Mouse (Mus musculus) heart, adult 2 months (tissue): ENCODE data around the gene Nck1. TPM values are rescaled to one million over a fixed set of nuclear protein-coding genes. Genes with fewer than 3 reads are reported as not detected.

Experiments used
- DNase-seq, 2 experiments: peaks; one replicate each; pipeline ENCODE4 v3.0.0; 2021
- H3K27ac ChIP-seq: fragments of 200-600 bp; 2 replicates; pipeline ENCODE4 v1.8.1; 2022
- H3K27me3 ChIP-seq: fragments of 200-500 bp; 2 replicates; pipeline ENCODE4 v1.6.1; 2012; ENCODE audit warnings: mild to moderate bottlenecking, low read length, inconsistent platforms, mixed read lengths; ENCODE audit not compliant: control insufficient read depth, insufficient read depth
- H3K36me3 ChIP-seq: fragments of 200-500 bp; 2 replicates; pipeline ENCODE4 v1.6.1; 2012; ENCODE audit warnings: low read length, inconsistent platforms; ENCODE audit not compliant: control insufficient read depth, insufficient read depth
- H3K4me1 ChIP-seq: fragments of 200-500 bp; 2 replicates; pipeline ENCODE4 v1.6.1; 2011; ENCODE audit warnings: low read length; ENCODE audit not compliant: control insufficient read depth, insufficient read depth
- H3K4me3 ChIP-seq: fragments of 200-600 bp; 2 replicates; pipeline ENCODE4 v1.8.1; 2022
- H3K79me2 ChIP-seq: fragments of 200-500 bp; replicated peaks from 2 replicates; pipeline ENCODE4 v1.6.1; 2012; ENCODE audit warnings: mild to moderate bottlenecking, inconsistent platforms, low read length, moderate library complexity, mixed read lengths; ENCODE audit not compliant: control insufficient read depth, insufficient read depth
- H3K9ac ChIP-seq: fragments of 200-500 bp; 2 replicates; pipeline ENCODE4 v1.6.1; 2012; ENCODE audit warnings: low read depth, mild to moderate bottlenecking, control low read depth, inconsistent platforms, low read length, mixed read lengths
- CTCF ChIP-seq: fragments of 200-600 bp; IDR thresholded peaks from 2 replicates; pipeline ENCODE4 v1.8.1; 2022; ENCODE audit warnings: antibody characterized with exemption, mild to moderate bottlenecking, moderate library complexity
- EP300 ChIP-seq: fragments of 200-500 bp; IDR thresholded peaks from 2 replicates; pipeline ENCODE4 v1.6.1; 2011; ENCODE audit warnings: low read depth, low read length, control low read depth; ENCODE audit not compliant: insufficient read depth
- POLR2A ChIP-seq: fragments of 200-500 bp; IDR thresholded peaks from 2 replicates; pipeline ENCODE4 v1.6.1; 2011; ENCODE audit warnings: mild to moderate bottlenecking, low read depth, low read length, control low read depth; ENCODE audit not compliant: insufficient read depth
- WGBS: fragments of 180-500 bp; shearing (Covaris S2); methylation state at CpG from one replicate; pipeline ENCODE4 v1.1.7; 2018; 5-methylcytosine and 5-hydroxymethylcytosine counted together
- intact Hi-C: fragments of 180-260 bp; cut with DNase I; formaldehyde crosslinking; loops from one replicate; pipeline ENCODE4 v1.15.1; 2025
- long read RNA-seq: library from polyadenylated mRNA; stranded (forward); transcript quantifications from one replicate; pipeline ENCODE4 v2.0.0, GENCODE M21; 2021
- polyA plus RNA-seq: library from polyadenylated mRNA; depleted of rRNA; stranded (reverse); fragments of >200 nt; gene quantifications from 2 replicates; pipeline ENCODE4 v1.2.3, GENCODE M21; 2012; rRNA removed
- total RNA-seq, 2 experiments: library from RNA; stranded (reverse); gene quantifications; 2 replicates each; pipeline ENCODE4 v1.2.3; 2021

The Nck1 gene
- 10 to 100 TPM; 41.7 to 47.5 TPM for total RNA-seq
- polyA plus RNA-seq: 7.0 and 19.6 TPM in 2 replicates
- long read RNA-seq, full-length matches to known transcripts: 11 of 16 reads
- long read RNA-seq, partial matches to known transcripts: 2 of 16 reads
- long read RNA-seq, other reads (novel, unspliced or antisense): 3 of 16 reads

DNA sequence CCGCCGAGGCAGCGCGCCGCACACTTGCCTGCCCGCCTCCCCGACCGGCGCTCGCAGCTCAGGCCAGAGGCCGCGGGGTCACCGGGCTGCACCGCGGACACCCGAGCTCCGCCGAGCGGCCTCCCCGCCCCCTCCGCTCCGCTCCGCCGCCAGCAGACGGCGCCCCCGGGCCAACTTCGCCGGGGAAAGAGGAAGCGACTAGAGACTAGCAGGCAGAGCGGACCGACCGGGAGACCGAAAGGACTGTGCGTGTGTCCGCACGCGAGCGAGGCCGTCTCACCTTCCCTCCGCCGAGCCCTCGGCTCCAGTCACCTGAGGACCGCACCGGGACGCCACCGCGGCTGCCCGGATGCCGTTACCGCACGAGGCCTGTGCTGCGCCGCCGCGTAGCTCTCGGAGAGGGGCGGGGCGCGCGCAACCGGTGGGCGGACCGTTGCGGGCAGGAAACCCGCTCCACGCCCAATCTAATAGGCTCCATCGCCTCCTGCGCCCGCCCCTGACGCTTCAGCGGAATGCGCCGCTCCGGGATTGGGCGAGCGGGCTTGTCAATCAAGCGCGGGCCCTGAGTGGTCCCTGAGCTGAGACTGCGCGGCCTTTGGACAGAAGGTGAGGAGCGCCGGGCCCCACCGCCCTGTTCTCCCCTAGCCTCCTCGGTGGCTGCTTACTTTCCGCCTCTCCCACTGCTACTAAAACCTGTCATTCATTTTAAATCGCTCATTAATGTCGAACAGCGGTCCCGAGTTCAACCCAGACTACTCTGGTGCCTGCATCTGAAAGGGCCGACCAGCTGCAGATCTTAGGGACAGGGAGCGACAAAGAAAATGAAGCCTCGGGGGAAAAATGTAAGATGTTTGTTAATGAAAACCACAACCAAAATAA, at the start of gene Nck1:
Nck1 (minus strand) TSS at position 420 of the 879 bp plus-strand sequence.
- H3K79me2 ChIP-seq: 0 out of 2 replicates have a peak, but pooled peaks cover 3% of the 10 kb centered on the region
- peak within 1 kb of the TSS; percentile 96 for H3K27ac ChIP-seq
- peak; percentile 99 to 100 for DNase-seq
- TF ChIP-seq EP300 (0 out of 2 replicates have a peak, but pooled peaks have one; percentile 51), CTCF (peak; percentile 91), POLR2A (peak; percentile 82)
- no peaks in the 10 kb centered on the region; the same call in 1 of the 2 replicates for H3K4me1 ChIP-seq
- under 1% methylated on average over 80 of the region's 93 CpGs for WGBS
- peak within 1 kb of the TSS; percentile 93 for H3K4me3 ChIP-seq
- H3K36me3 ChIP-seq: peaks cover 11% of the 10 kb centered on the region
- intact Hi-C loops: loop anchor here (1.0 to 10.0 kb wide), 6 partner anchors 25 to 609 kb away; partner anchors contain the start of gene Slc35g2
- H3K27me3 ChIP-seq: no peaks in the 10 kb centered on the region
- H3K9ac ChIP-seq: peak within 1 kb of the TSS; percentile 84

DNA sequence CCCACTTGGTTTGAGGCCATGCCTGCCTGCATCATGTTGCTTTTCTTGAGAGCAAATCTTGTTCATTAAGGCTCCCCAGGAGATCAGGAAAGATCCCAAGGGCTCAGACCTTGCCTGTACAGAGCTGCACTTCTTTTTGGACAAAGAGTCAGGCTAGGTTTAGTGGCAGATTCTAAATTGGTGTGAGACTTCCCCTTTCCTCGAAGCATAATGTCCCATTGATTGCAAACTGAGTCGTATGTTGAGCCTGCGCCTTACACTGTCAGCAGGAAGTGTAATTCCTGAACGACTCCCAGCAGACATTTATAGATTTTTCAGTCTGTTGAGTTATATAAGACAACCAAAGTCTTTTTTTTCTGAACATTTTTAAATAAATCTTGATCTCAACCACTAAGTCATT, 44.5 kb upstream of the Nck1 start:
- DNase-seq: no peak
- intact Hi-C loops: no loop called here
- Histone ChIP-seq H3K27ac (no peak overlapping the region), H3K4me1 (no peaks in the 10 kb centered on the region), H3K27me3 (no peaks in the 10 kb centered on the region), H3K4me3 (no peak overlapping the region), H3K79me2 (no peaks in the 10 kb centered on the region), H3K9ac (no peak overlapping the region), H3K36me3 (no peaks in the 10 kb centered on the region)
- TF ChIP-seq POLR2A: no peak
- no peak for TF ChIP-seq EP300
- no peak for TF ChIP-seq CTCF
- WGBS: 41% methylated on average over 4 of the region's 4 CpGs

DNA sequence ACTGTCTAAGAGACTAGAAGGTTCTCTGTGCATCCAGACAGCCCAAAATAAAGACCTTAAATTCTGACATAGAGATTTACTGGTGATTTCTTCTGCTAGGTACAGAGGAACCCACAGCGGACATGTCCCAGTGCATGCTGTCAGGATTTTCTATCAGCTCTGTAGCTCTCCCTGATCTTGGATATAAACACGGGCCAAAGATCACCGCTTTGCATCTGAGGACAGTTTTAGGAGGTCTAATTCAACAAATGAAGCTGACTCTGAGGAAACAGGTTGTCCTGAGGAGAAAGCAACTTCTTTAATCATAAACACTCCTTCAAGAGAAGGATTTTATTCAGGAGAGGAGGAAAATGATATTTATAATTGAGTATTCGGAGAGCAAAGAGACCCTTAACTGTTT, 38.1 kb upstream of the Nck1 start:
- 93% methylated on average over 4 of the region's 4 CpGs for WGBS
- Histone ChIP-seq H3K27ac (no peak overlapping the region), H3K79me2 (no peaks in the 10 kb centered on the region), H3K9ac (no peak overlapping the region), H3K36me3 (no peaks in the 10 kb centered on the region), H3K4me3 (no peak overlapping the region), H3K4me1 (peaks cover 4% of the 10 kb centered on the region), H3K27me3 (no peaks in the 10 kb centered on the region)
- DNase-seq: no peak
- no peak for TF ChIP-seq POLR2A
- TF ChIP-seq CTCF: no peak
- TF ChIP-seq EP300: no peak
- intact Hi-C loops: no loop called here

DNA sequence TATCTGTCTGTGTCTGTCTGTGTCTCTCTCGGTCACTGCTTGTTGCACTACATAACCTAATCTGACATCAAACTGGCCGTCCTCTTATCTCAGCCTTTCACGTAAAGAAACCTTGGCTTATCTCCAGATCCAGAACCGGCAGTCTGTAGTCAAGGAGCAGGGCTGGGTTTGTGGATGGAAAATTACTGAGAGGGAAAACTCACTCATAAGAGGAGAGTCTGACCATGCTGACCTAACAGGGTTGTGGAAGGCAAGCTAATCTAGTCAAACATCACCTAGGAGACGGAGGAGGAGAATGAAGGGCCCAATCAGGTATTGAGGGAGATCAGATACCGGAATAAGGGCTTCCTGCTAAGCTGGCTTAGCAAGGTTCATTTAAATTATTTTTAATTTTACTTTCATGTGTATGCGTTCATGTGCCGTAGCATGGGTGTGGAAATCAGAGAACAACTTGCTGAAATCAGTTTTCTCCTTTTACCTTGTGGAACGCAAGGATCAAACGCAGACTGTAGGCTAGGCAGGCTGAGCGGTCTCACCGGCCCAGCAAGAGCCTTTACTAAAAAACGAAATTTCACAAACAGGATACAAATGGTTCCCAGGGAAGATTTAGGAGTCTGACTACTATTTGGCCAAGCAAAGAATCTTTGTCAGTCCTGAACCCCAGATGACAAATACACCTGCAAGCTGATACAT, 37.1 kb upstream of the Nck1 start:
- DNase-seq: no peak
- TF ChIP-seq POLR2A: no peak
- no peak for TF ChIP-seq CTCF
- no peak for TF ChIP-seq EP300
- WGBS: 45% methylated on average over 13 of the region's 13 CpGs
- H3K27ac ChIP-seq: no peak overlapping the region
- no peak overlapping the region for H3K4me3 ChIP-seq
- intact Hi-C loops: no loop called here
- no peaks in the 10 kb centered on the region for H3K27me3 ChIP-seq
- no peak overlapping the region for H3K9ac ChIP-seq
- H3K4me1 ChIP-seq: peaks cover 4% of the 10 kb centered on the region
- no peaks in the 10 kb centered on the region for H3K79me2 ChIP-seq
- no peaks in the 10 kb centered on the region for H3K36me3 ChIP-seq

DNA sequence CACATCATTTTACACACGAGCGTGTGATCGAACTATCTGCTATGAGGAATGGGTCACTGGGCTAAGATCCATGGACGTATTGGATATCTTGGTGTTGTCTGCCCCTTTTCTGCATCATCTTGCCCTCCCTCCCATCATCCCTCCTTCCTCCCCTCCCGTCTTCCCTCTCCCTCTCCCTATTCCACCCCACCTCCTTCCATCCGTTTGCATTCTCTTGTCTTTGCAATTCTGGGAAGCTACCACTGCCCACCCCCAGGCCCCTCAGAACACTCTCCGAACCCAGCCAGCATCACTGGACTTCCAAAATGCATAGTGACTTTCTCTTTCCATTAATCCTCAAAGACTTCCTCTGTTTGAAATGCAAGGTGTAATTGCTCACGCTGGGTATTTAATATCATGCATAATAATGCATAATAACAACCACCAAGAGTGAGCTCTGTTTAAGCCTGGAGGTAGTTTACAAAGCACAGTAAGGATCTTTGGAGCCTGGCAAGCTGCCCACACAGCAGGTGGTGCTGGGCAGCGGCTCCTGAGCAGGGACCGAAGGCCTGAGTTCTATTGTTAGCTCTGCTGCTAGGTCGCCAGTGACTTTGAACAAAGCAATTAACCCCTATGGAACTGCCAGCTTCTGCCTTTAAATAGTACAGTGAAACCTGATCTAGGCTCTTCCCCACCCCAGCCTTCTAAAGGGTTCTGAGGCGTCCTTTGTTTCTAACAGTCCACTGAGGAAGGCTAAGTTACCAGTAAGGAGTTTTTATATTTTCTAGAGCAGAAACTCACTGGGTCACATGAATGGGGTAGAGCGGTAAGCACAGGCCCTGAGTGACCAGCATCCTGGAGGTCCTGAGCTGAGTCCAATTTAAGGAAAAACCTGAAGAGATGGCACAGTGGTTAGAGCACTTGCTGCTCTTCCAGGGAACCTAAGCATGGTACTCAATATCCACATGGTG, 35.9 kb upstream of the Nck1 start:
- no peaks in the 10 kb centered on the region for H3K27me3 ChIP-seq
- peak overlapping the region; percentile 51 for H3K27ac ChIP-seq
- 52% methylated on average over 13 of the region's 13 CpGs for WGBS
- intact Hi-C loops: no loop called here
- H3K4me3 ChIP-seq: no peak overlapping the region
- H3K79me2 ChIP-seq: no peaks in the 10 kb centered on the region
- no peak overlapping the region for H3K9ac ChIP-seq
- DNase-seq: peak; percentile 48 to 63
- TF ChIP-seq EP300 (no peak), CTCF (no peak), POLR2A (no peak)
- no peaks in the 10 kb centered on the region for H3K36me3 ChIP-seq
- peaks cover 4% of the 10 kb centered on the region for H3K4me1 ChIP-seq
